Mouse (Mus musculus) liver, embryonic 15.5 days (tissue): ENCODE measurements around the gene Cdca4. TPM values are rescaled to one million over a fixed set of nuclear protein-coding genes. Genes with fewer than 3 reads are reported as not detected.
"Not testable (repeated sequence)": the region's sequence is repeated elsewhere in the genome, so short reads cannot be mapped to it uniquely, and the experiment has no call there.

Experiments
- ATAC-seq: fragments of 200-750 bp; cut with Nextera tagmentation; 2 replicates; pipeline ENCODE4 v1.8.0; 2017; ENCODE audit warnings: moderate number of reproducible peaks, mild to moderate bottlenecking, moderate library complexity; ENCODE audit not compliant: insufficient read depth
- H3K27ac ChIP-seq: fragments of 300-500 bp; sonication (generic); replicated peaks from 2 replicates; pipeline ENCODE4 v1.5.1; 2015; ENCODE audit warnings: mild to moderate bottlenecking, inconsistent platforms
- H3K27me3 ChIP-seq: fragments of 300-500 bp; sonication (generic); 2 replicates; pipeline ENCODE4 v1.6.1; 2015; ENCODE audit warnings: mild to moderate bottlenecking, inconsistent platforms
- H3K36me3 ChIP-seq: fragments of 300-500 bp; sonication (generic); replicated peaks from 2 replicates; pipeline ENCODE4 v1.6.1; 2015; ENCODE audit warnings: moderate library complexity, mild to moderate bottlenecking, inconsistent platforms
- H3K4me1 ChIP-seq: fragments of 300-500 bp; sonication (generic); replicated peaks from 2 replicates; pipeline ENCODE4 v1.6.1; 2015; ENCODE audit warnings: inconsistent platforms
- H3K4me2 ChIP-seq: fragments of 300-500 bp; sonication (generic); 2 replicates; pipeline ENCODE4 v1.6.1; 2015; ENCODE audit warnings: moderate library complexity, mild to moderate bottlenecking, inconsistent platforms
- H3K4me3 ChIP-seq: fragments of 300-500 bp; sonication (generic); replicated peaks from 2 replicates; pipeline ENCODE4 v1.5.1; 2015; ENCODE audit warnings: mild to moderate bottlenecking, inconsistent platforms
- H3K9ac ChIP-seq: fragments of 300-500 bp; sonication (generic); 2 replicates; pipeline ENCODE4 v1.6.1; 2015; ENCODE audit warnings: moderate library complexity, mild to moderate bottlenecking, inconsistent platforms
- H3K9me3 ChIP-seq: fragments of 300-500 bp; sonication (generic); replicated peaks from 2 replicates; pipeline ENCODE4 v1.6.1; 2016; ENCODE audit warnings: inconsistent platforms
- WGBS: fragments of 180-500 bp; shearing (Covaris S2); methylation state at CpG from one replicate; pipeline ENCODE4 v1.1.7; 2015; ENCODE audit warnings: mixed read lengths; ENCODE audit not compliant: insufficient replicate concordance; 5-methylcytosine and 5-hydroxymethylcytosine counted together
- polyA plus RNA-seq: library from polyadenylated mRNA; unstranded; fragments of >200 nt; fragmentation: Nextera tagmentation; extraction: Ambion mirVana; gene quantifications from 2 replicates; pipeline ENCODE4 v1.2.1, GENCODE M21; 2015

Cdca4 gene
- polyA plus RNA-seq, 1 experiment from 2014 or later = 62.9 TPM

GRCm38 (mm10) chr12:112821216-112821615, 8.0 kb downstream of the Cdca4 start:
- WGBS = 16% methylated on average over 1 of the region's 1 CpGs
- H3K27me3 ChIP-seq = no peaks in the 10 kb centered on the region
- H3K9ac ChIP-seq = no peak overlapping the region
- no peak overlapping the region for H3K4me3 ChIP-seq
- peaks cover 58% of the 10 kb centered on the region for H3K4me1 ChIP-seq
- no peak for ATAC-seq
- no peak overlapping the region for H3K27ac ChIP-seq
- no peaks in the 10 kb centered on the region for H3K9me3 ChIP-seq
- H3K4me2 ChIP-seq = no peak overlapping the region
- H3K36me3 ChIP-seq = peaks cover 96% of the 10 kb centered on the region

DNA sequence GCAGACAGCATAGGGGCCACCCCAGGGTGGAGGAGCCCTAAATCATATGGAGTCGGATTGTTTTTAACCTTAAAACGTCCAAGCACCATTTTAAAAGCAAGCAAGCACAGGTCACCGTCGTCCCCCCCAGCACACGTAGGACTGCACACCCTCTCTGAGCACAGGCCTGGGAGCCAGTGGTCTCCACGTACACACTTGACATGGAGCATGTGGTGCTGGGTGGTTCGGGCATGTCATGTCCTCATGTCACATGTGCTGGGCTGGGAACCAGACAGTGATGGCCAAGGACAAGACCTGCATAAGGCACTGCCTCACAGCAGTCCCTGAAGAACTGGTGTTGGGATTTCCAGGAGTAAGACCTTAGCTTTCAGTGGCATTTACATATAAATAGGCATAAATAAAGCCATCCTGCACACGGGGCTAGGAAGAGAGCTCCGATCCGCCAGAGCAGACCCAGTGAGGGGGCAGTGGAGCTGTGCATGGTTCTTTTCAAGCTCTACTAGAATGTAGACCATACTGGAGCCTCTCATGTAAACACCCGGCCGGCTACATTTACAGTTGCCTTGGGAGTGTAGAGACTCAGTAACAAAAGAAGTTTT, 8.7 kb downstream of the Cdca4 start:
- no peak overlapping the region for H3K9ac ChIP-seq
- H3K4me3 ChIP-seq = no peak overlapping the region
- no peaks in the 10 kb centered on the region for H3K27me3 ChIP-seq
- H3K27ac ChIP-seq = no peak overlapping the region
- no peaks in the 10 kb centered on the region for H3K9me3 ChIP-seq
- H3K4me2 ChIP-seq = no peak overlapping the region
- H3K36me3 ChIP-seq = peaks cover 96% of the 10 kb centered on the region
- 86% methylated on average over 12 of the region's 12 CpGs for WGBS
- H3K4me1 ChIP-seq = peaks cover 51% of the 10 kb centered on the region
- ATAC-seq = no peak

DNA sequence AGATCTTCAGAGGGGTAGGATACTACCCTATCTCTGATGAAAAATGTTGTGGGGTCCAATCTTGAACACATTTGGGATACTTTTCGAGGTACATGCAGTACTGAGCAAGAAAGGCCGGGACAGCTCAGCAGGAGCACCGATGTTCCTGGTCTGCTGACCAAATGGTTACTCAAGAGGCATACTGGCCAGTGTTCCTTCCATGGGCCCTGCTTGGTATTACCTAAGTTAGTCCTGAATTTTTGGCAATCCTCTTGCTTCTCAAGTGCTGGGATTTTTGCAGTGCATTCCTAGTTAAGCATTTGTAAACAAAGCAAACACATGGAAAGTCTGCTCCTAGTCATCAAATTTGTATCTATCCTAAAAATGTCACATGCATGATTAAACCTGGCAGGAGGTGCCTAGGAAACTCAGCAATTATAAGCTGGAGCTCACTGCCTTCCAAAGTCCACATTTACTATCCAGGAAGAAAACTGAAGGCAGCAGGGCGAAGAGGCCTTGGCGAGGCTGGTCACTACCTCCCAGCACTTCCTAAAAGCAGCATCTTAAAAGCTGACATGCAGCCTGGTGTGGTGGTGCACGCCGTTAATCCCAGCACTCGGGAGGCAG, 10.1 kb downstream of the Cdca4 start:
- ATAC-seq = no peak
- peaks cover 93% of the 10 kb centered on the region for H3K36me3 ChIP-seq
- no peak overlapping the region for H3K4me2 ChIP-seq
- H3K9ac ChIP-seq = no peak overlapping the region
- H3K27ac ChIP-seq = no peak overlapping the region
- no peaks in the 10 kb centered on the region for H3K9me3 ChIP-seq
- no peak overlapping the region for H3K4me3 ChIP-seq
- no peaks in the 10 kb centered on the region for H3K27me3 ChIP-seq
- WGBS = 83% methylated on average over 8 of the region's 8 CpGs
- peaks cover 38% of the 10 kb centered on the region for H3K4me1 ChIP-seq

DNA sequence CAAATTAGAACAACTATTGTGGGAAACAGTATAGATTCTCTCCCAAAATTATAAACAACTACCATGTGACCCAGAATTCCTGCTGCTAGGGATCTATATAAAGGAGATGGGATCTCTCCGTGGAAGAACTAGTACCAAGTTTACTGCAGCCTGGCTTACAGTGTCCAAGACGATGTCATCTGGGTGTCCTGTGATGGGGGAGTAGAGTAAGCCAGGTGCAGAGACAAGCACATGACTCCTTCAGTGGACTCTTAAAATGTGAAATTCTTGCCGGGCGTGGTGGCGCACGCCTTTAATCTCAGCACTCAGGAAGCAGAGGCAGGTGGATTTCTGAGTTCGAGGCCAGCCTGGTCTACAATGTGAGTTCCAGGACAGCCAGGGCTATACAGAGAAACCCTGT, 12.4 kb downstream of the Cdca4 start:
- H3K27me3 ChIP-seq, H3K9ac ChIP-seq, ATAC-seq, H3K27ac ChIP-seq, H3K4me2 ChIP-seq, H3K9me3 ChIP-seq, H3K4me3 ChIP-seq: not testable (repeated sequence)
- Histone ChIP-seq H3K36me3 (peaks cover 72% of the 10 kb centered on the region), H3K4me1 (peaks cover 16% of the 10 kb centered on the region)
- WGBS = 79% methylated on average over 7 of the region's 7 CpGs

- H3K4me2 ChIP-seq = no peak overlapping the region
- WGBS = 51% methylated on average over 4 of the region's 4 CpGs
- H3K9me3 ChIP-seq = no peaks in the 10 kb centered on the region
- no peak overlapping the region for H3K9ac ChIP-seq
- peaks cover 12% of the 10 kb centered on the region for H3K4me1 ChIP-seq
- peaks cover 66% of the 10 kb centered on the region for H3K36me3 ChIP-seq
- H3K27me3 ChIP-seq = peaks cover 5% of the 10 kb centered on the region; the same call in 1 of the 2 replicates
- no peak for ATAC-seq
- no peak overlapping the region for H3K4me3 ChIP-seq
- no peak overlapping the region for H3K27ac ChIP-seq
These were observed 12.9 kb downstream of the Cdca4 start for GRCm38 (mm10) chr12:112816294-112816693.

- 78% methylated on average over 14 of the region's 14 CpGs for WGBS
- ATAC-seq = no peak
- Histone ChIP-seq H3K4me3 (no peak overlapping the region), H3K4me1 (peaks cover 9% of the 10 kb centered on the region), H3K9me3 (no peaks in the 10 kb centered on the region), H3K4me2 (no peak overlapping the region), H3K27me3 (peaks cover 20% of the 10 kb centered on the region), H3K27ac (no peak overlapping the region), H3K9ac (no peak overlapping the region), H3K36me3 (peaks cover 53% of the 10 kb centered on the region)
These were observed 14.3 kb downstream of the Cdca4 start for GRCm38 (mm10) chr12:112814682-112815470.

DNA sequence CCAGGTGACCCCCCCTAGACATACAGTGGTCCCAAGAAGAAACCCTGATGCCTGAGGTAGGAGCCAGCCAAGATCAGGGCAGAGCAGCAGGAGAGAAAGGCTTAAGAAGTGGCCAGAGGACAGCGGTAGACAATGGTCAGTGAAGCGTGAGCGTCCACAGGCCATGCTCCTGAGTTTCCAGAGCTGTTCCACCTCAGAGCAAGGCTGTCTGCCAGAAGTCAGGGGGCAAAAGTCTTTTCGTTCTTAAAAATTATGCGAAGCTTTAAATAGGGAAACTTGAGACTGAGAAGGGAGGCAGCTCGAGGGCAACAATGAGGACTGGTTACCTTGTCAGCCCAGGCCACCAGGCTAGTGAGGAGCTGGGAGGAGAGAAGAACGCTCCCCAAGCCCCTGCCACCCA, 15.9 kb downstream of the Cdca4 start:
- H3K4me3 ChIP-seq = no peak overlapping the region
- peaks cover 38% of the 10 kb centered on the region for H3K36me3 ChIP-seq
- H3K4me1 ChIP-seq = peaks cover 18% of the 10 kb centered on the region
- H3K27me3 ChIP-seq = peaks cover 35% of the 10 kb centered on the region
- no peak for ATAC-seq
- no peak overlapping the region for H3K4me2 ChIP-seq
- WGBS = 83% methylated on average over 7 of the region's 7 CpGs
- H3K9me3 ChIP-seq = no peaks in the 10 kb centered on the region
- no peak overlapping the region for H3K9ac ChIP-seq
- H3K27ac ChIP-seq = no peak overlapping the region

GRCm38 (mm10) chr12:112810092-112810885, 18.9 kb downstream of the Cdca4 start:
- H3K9me3 ChIP-seq = no peaks in the 10 kb centered on the region
- H3K4me2 ChIP-seq = no peak overlapping the region
- H3K4me1 ChIP-seq = peaks cover 20% of the 10 kb centered on the region
- peaks cover 8% of the 10 kb centered on the region; the same call in 1 of the 2 replicates for H3K36me3 ChIP-seq
- no peak overlapping the region for H3K9ac ChIP-seq
- ATAC-seq = no peak
- no peak overlapping the region for H3K4me3 ChIP-seq
- WGBS = 53% methylated on average over 19 of the region's 19 CpGs
- H3K27ac ChIP-seq = no peak overlapping the region
- peaks cover 64% of the 10 kb centered on the region for H3K27me3 ChIP-seq

GRCm38 (mm10) chr12:112809641-112810040, 19.6 kb downstream of the Cdca4 start:
- Histone ChIP-seq H3K4me3 (peak overlapping the region; percentile 62), H3K4me2 (peak overlapping the region; percentile 84), H3K9ac (peak overlapping the region; percentile 7; the same call in 1 of the 2 replicates), H3K9me3 (no peaks in the 10 kb centered on the region), H3K27me3 (peaks cover 70% of the 10 kb centered on the region), H3K27ac (no peak overlapping the region), H3K4me1 (peaks cover 20% of the 10 kb centered on the region), H3K36me3 (0 out of 2 replicates have a peak, but pooled peaks cover 1% of the 10 kb centered on the region)
- no peak for ATAC-seq
- 9% methylated on average over 8 of the region's 8 CpGs for WGBS

GRCm38 (mm10) chr12:112808587-112809364, 20.4 kb downstream of the Cdca4 start, which contains the start of gene Clba1:
Gene Clba1 (plus strand): TSS chr12:112808937.
- peak; percentile 76 for ATAC-seq
- H3K9ac ChIP-seq = peak within 1 kb of the TSS; percentile 7; the same call in 1 of the 2 replicates
- 2% methylated on average over 64 of the region's 64 CpGs for WGBS
- H3K27ac ChIP-seq = no peak within 1 kb of the TSS
- peaks cover 79% of the 10 kb centered on the region for H3K27me3 ChIP-seq
- no peaks in the 10 kb centered on the region for H3K9me3 ChIP-seq
- H3K4me2 ChIP-seq = peak within 1 kb of the TSS; percentile 84
- no peaks in the 10 kb centered on the region for H3K36me3 ChIP-seq
- peak within 1 kb of the TSS; percentile 62 for H3K4me3 ChIP-seq
- H3K4me1 ChIP-seq = peaks cover 20% of the 10 kb centered on the region
